Mouse (Mus musculus) gastrocnemius, postnatal 4 days (tissue): Measurements from ENCODE around the gene Lrrk2. TPM values are rescaled to one million over a fixed set of nuclear protein-coding genes. Genes with fewer than 3 reads are reported as not detected.

Source experiments
- DNase-seq, 2 experiments: peaks; one replicate each; pipeline ENCODE4 v3.0.0; 2021 to 2022; ENCODE audit warnings: low spot score in 2 of 2, mixed read lengths in 2 of 2
- long read RNA-seq, 2 experiments: library from polyadenylated mRNA; stranded (forward); transcript quantifications; one replicate each; pipeline ENCODE4 v2.0.0; 2021
- total RNA-seq, 2 experiments: library from RNA; stranded (reverse); gene quantifications; 2 replicates each; pipeline ENCODE4 v1.2.3; 2021

Gene Lrrk2
- 1 to 10 TPM; 9.5 to 9.8 TPM for total RNA-seq
- long read RNA-seq, experiment 1, full-length matches to known transcripts, result 1 of 6 reads
- long read RNA-seq, experiment 1, partial matches to known transcripts, result 5 of 6 reads
- long read RNA-seq, experiment 1, other reads (novel, unspliced or antisense), result 0 of 6 reads
- long read RNA-seq, experiment 2, full-length matches to known transcripts, result 1 of 6 reads
- long read RNA-seq, experiment 2, partial matches to known transcripts, result 4 of 6 reads
- long read RNA-seq, experiment 2, other reads (novel, unspliced or antisense), result 1 of 6 reads

- DNase-seq, result peak; percentile 82 to 88
Observed at GRCm38 (mm10) chr15:91672645-91673568, at the start of gene Lrrk2. Lrrk2 (plus strand) TSS chr15:91673175.

DNA sequence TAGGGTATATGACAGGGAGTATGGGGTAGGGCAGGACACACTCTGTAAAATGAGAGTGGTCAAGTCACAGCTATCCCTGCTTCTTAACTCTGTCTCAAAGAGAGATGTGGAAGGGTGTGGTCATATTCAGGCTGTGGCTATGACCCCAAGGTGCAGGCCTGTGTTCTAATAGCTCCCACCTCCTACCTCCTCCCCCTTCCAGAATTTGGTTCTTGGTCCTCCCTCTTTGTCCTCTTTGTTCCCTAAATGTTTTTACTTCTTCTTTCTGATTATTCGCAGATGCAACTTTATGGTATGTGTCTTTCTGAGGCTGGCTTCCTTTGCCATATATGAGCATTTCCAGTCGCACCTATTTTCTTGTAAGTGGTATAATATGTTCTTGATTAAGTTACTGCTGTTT lies 48.5 kb upstream of the Lrrk2 start:
- DNase-seq, result no peak

- no peak for DNase-seq
Observed at GRCm38 (mm10) chr15:91629137-91629536, 43.8 kb upstream of the Lrrk2 start.

- no peak for DNase-seq
Observed at GRCm38 (mm10) chr15:91632473-91632872, 40.5 kb upstream of the Lrrk2 start.

- no peak for DNase-seq
Observed at GRCm38 (mm10) chr15:91633051-91633450, 39.9 kb upstream of the Lrrk2 start.

GRCm38 (mm10) chr15:91633806-91634205 lies 39.2 kb upstream of the Lrrk2 start:
- no peak for DNase-seq

- no peak for DNase-seq
Observed at GRCm38 (mm10) chr15:91634236-91634635, 38.7 kb upstream of the Lrrk2 start.

DNA sequence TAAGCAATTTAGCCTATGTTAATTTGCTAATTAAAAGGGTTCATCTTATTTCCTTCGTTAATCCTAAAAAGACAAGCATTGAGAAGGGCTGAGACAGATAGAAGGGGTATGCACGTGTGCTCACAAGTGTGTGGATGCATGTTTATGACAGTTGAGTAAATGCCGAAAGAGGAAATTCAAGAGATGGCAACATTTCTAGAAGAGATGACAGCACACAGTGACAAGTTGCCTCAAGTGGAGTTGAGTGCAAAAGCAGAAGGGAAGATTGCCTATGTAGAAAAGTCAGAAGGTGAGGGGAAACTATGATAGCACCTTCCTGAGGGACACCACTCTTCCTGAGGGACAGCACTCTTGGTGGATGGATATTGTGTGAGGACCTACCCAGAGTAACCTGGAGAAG lies 31.3 kb upstream of the Lrrk2 start:
- no peak for DNase-seq

DNA sequence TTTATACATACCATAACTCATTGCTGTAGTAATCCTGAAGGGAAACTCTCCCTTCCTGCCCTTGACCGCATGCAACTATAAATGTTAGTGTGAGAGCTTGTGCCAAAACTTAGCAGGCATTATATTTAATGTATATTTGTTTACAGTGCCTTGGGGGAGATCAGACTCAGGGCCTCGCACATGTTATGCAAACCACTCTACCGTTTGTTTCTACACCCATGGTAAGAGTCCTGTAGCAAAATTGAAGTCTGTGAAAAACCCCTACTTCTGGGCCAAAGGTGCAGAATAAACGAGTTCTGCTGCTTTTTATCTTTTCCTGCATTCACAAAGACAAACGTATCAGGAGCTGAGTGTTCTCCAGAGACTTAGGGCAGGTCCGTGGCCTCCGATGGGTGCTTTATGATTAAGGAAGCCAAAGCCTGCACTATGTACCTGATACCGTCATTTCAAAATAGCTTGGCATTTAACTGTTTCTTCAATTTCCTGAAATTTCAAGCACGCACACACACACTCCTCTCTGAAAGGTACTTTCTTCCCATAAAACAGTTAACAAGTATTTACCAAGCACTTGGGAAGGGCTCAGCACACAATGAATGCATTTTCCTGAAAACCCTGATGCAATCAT lies 30.2 kb upstream of the Lrrk2 start:
- DNase-seq, result no peak

GRCm38 (mm10) chr15:91643632-91644348 lies 29.2 kb upstream of the Lrrk2 start:
- DNase-seq, result no peak

GRCm38 (mm10) chr15:91650270-91650669 lies 22.7 kb upstream of the Lrrk2 start:
- DNase-seq, result no peak

GRCm38 (mm10) chr15:91651493-91651892 lies 21.5 kb upstream of the Lrrk2 start:
- no peak for DNase-seq

- no peak for DNase-seq
Observed at GRCm38 (mm10) chr15:91658227-91658626, 14.7 kb upstream of the Lrrk2 start.

GRCm38 (mm10) chr15:91660277-91661078 lies 12.5 kb upstream of the Lrrk2 start:
- DNase-seq, result no peak

DNA sequence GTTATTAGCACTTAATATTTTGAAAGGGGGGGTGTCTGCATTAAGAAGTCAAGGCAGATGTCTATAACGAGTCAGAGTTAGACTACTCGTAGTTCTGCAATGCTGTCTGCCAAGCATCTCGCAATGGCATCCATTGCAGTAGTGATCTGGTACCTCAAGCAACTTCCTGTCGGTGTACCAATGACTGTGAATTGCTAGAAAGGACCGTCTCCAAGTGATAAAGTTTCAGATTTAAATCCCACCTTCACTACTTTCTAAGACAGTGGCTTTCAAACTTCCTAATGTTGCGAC lies 12.0 kb upstream of the Lrrk2 start:
- no peak for DNase-seq

GRCm38 (mm10) chr15:91664586-91665132 lies 8.3 kb upstream of the Lrrk2 start:
- no peak for DNase-seq

DNA sequence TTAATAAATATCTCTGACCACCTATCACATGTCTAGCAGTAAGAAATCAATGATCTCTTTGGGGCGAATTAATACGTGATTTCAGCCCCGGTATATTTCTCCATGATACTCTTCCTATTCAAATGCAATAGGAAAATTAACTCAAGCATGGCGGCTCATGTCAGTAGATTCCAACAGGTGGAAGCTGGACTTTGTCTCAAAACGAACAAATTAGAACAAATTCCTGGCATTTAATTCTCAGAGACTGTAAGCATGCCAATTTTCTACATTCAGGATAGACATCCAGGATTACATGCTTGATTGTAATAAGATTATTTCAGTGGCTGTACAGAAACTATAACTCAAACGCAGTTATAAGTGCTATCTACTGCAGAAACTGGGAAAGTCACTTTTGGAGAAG lies 7.4 kb upstream of the Lrrk2 start:
- DNase-seq, result no peak

GRCm38 (mm10) chr15:91671216-91671615 lies 1.8 kb upstream of the Lrrk2 start:
- DNase-seq, result no peak

DNA sequence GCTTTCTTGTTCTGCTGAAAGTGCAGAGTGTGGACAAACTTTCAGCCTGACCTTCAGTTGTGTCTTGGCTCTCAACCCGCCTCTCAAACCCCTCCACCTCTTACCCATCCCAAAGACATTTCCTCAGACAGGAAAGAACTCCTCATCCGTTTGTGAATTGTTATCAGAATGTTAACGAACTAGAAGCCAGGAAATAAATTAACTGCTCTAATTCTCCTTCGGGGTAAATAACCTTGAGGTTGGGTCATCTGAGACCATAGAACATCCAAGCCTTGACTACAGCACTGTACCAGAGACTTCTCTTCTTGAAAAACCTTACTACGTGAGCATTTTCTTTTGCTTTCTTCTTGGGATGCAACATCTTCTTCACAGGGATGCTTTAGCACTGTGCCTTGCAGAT lies 988 bp upstream of the Lrrk2 start:
- no peak for DNase-seq

DNA sequence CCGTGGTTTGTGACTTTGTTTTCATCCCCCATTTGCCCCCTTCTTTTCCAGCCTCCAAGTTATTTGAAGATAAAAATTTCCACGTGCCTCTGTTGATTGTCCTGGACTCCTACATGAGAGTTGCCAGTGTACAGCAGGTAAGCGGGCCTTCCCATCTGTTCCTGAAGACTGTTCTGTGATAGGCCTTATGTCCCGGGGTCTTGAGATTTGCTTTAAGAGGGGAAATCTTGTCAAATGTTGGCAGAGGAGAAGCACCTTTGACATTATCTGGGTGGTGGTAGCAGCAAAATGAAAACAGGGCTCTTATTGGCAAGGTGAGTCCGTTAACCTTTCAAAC lies 562 bp downstream of the Lrrk2 start:
- DNase-seq, result no peak

GRCm38 (mm10) chr15:91680116-91680515 lies 7.1 kb downstream of the Lrrk2 start:
- no peak for DNase-seq
